Mouse (Mus musculus) embryonic fibroblast, embryonic 13.5 days (primary cell): ENCODE results near the gene Tecr.

Source experiments
- CTCF ChIP-seq: IDR thresholded peaks from 2 replicates; pipeline ENCODE4 v1.5.1; 2011; ENCODE audit warnings: mild to moderate bottlenecking, control low read depth, low read length, moderate library complexity, borderline replicate concordance; ENCODE audit not compliant: insufficient read depth
- POLR2A ChIP-seq: IDR thresholded peaks from 2 replicates; pipeline ENCODE4 v1.6.1; 2011; ENCODE audit warnings: low read depth, mild to moderate bottlenecking, control low read depth, low read length, moderate library complexity

GRCm38 (mm10) chr8:83618566-83618965, 10.8 kb upstream of the Tecr start:
- TF ChIP-seq CTCF = no peak
- no peak for TF ChIP-seq POLR2A
